ENCODE assay signal across 8 mouse cellular contexts in genomic region chr2:119971837-119972536, GRCm38 (mm10). TPM values are rescaled to one million over a fixed set of nuclear protein-coding genes. Genes with fewer than 3 reads are reported as not detected.
DNase-seq lines count a peak whose midpoint lies in the region; ATAC-seq lines count a peak whose summit lies in the region.

No protein-coding gene starts in this region.

- ATAC-seq in megakaryocyte progenitor cell, adult 5-6 weeks (replicated peaks; ENCODE audit: poor library complexity) = peak; percentile 98

- DNase-seq in adipocyte (ENCODE audit: low spot score) = peak; percentile 99
- peak; percentile 97 for DNase-seq in embryo, embryonic 10 days (ENCODE audit: low spot score)
- DNase-seq in gastrocnemius, postnatal 10 days = peak; percentile 94
- DNase-seq in induced T-regulatory cell, adult 2 months (ENCODE audit: low read depth) = peak; percentile 96
- peak; percentile 91 to 96 for DNase-seq in left cerebral cortex, adult 9 months (ENCODE audit: low spot score in 2 of 2)
- DNase-seq in right cerebral cortex, postnatal 14 days = peak; percentile 95
- DNase-seq in urinary bladder, postnatal 36 days (ENCODE audit: low spot score in 2 of 2) = peak; percentile 91 to 95

RNA-seq across cellular contexts. Expression of gene Mapkbp1, which starts 0.5 kb away (rescaled TPM):
- total RNA-seq in gastrocnemius, postnatal 10 days (2021) = 10 to 100 TPM in 1 of 2 experiments, 1 to 10 TPM in 1; 9.1 to 11.0 TPM
- 3.2 and 4.0 TPM in 2 replicates for total RNA-seq in megakaryocyte progenitor cell, adult 5-6 weeks (2015)
- total RNA-seq in megakaryocyte progenitor cell, adult 5-6 weeks (2017) = 2.3 and 5.7 TPM in 2 replicates

RNA-seq across cellular contexts. Expression of gene Jmjd7, which starts 55.3 kb away (rescaled TPM):
- 1 to 10 TPM; 4.1 to 5.3 TPM for total RNA-seq in gastrocnemius, postnatal 10 days (2021)
- 2.6 and 5.0 TPM in 2 replicates for total RNA-seq in megakaryocyte progenitor cell, adult 5-6 weeks (2015)
- total RNA-seq in megakaryocyte progenitor cell, adult 5-6 weeks (2017) = 1.7 and 5.4 TPM in 2 replicates

RNA-seq across cellular contexts. Expression of gene Gm28042, which starts 55.3 kb away (rescaled TPM):
- total RNA-seq in gastrocnemius, postnatal 10 days (2021) = 1 to 10 TPM; 1.1 to 1.2 TPM
- total RNA-seq in megakaryocyte progenitor cell, adult 5-6 weeks (2015) = 2.2 and 4.1 TPM in 2 replicates
- total RNA-seq in megakaryocyte progenitor cell, adult 5-6 weeks (2017) = 0.50 and 0.51 TPM in 2 replicates

Comparison
In these comparisons a context has a peak if more than half of its experiments do, and no peak if none do; other contexts are left out.
1. Peak in every context shown above with its lines: DNase-seq and ATAC-seq.